Mouse (Mus musculus): ENCODE results near the gene Akr7a5. TPM values are rescaled to one million over a fixed set of nuclear protein-coding genes. Genes with fewer than 3 reads are reported as not detected.
A peak's percentile ranks its signal among the peaks of the same experiment; 100 is the strongest.

Gene Akr7a5
- total RNA-seq, 2 experiments from 2014 or later = not detected

DNA sequence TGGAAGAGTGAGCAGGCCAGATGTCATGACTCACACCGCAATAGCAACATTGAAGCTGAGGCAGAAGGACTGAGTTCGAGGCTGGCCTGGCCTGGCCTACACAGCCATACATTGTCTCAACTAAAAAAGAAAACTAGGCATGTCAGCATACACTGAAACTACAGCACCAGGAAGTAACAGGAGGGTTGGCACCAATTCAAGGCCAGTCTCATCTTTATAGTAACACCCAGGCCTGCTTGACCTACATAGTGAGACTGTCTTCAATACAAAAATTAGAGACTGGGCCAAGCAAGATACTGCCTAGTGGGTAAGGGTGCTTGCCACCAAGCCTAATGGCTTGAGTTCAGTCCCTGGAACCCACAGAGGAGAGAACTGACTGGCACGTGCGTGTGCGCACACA lies 18.5 kb upstream of the Akr7a5 start:
- ATAC-seq (replicated peaks; ENCODE audit: low FRiP score, poor library complexity, severe bottlenecking) = no peak

DNA sequence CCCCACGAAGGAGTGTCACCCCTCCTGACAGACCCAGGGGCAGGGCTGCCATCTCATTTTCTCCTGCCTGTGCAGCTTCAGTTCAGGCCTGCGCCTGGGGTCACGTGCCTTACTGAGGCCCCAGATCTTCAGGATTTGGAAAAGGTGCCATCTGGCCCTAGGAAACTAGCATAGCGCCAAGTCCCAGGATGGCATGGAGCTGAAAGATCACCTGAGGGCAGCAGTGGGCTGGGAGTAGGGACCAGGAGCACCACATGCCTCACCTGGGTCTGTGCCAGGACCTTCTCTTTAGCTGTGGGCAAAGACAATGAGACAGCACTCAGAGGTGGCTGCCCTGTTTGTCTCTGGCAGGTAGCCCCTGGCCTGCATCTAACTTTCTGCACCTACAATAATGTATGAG lies 13.0 kb upstream of the Akr7a5 start:
- no peak for ATAC-seq (replicated peaks; ENCODE audit: low FRiP score, poor library complexity, severe bottlenecking)

DNA sequence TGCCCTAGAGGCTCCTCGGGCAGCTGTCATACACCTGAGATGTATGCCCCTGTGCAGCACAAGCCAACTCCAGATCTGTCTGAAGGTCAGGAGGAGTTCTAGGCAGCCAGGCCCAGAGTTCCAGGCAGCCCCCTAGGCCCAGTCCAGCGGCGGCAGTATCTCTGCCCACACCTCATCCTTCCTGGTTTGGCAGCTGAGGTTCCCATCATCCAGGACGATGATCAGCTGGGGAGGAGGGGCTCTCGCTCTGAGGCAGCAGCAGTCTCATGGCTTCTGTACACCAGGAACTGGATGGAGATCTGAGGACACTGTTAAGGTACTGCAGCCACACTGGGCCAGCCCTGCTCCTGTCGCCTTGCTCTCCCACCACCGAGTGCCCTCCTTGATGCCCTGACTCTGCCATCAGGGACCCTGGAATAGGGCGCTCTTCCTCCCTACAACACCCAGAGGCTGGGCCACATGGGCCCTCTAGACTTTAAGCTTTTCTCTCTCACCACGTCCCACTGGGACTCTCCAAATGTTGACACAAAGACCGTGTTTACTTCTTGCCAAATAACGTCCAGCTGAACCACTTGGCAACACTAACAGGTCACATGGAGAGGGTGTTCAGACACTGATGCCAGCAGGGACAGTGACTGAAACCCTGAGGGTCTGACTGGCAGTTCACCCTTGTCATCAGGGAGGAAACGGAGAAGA lies 11.7 kb upstream of the Akr7a5 start:
- no peak for ATAC-seq (replicated peaks; ENCODE audit: low FRiP score, poor library complexity, severe bottlenecking)

DNA sequence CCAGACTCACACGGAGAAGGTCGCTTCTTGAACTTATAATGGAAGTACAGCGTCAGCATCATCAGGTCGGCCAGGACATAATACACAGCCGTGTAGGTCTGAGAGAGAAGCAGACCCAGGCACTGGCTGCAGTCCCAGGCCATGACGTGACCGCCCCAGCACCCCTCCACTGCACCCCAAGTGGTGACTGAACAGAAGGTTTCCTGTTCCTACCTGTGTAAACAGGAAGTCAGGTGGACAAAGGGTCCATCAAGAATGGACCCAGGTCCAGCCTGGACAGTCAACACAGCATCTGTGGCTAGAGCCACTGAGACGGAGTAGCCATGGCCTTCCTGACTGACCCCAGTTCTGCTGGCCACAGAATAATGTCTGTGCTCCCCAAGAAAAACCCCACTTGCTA lies 8.8 kb upstream of the Akr7a5 start:
- no peak for ATAC-seq (replicated peaks; ENCODE audit: low FRiP score, poor library complexity, severe bottlenecking)

DNA sequence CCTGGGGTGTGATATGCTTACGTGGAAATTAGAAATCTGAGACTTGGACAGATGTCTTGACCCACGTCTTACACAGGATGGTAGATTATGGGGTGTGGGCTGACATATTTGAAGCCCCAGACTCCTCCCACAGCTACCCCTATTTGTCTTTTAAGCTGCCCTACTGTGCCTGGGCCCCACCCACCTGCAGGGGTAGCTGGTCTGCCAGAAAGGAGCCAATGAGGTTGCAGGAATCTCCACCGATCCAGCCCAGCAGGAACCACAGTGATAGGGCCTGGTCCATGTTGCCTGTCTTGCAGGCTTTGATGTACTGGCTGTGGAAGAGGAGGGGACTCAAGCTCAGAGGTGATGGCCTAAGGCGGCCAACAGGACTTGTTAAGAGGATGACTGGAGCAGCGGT lies 8.3 kb upstream of the Akr7a5 start:
- ATAC-seq (replicated peaks; ENCODE audit: low FRiP score, poor library complexity, severe bottlenecking) = no peak

DNA sequence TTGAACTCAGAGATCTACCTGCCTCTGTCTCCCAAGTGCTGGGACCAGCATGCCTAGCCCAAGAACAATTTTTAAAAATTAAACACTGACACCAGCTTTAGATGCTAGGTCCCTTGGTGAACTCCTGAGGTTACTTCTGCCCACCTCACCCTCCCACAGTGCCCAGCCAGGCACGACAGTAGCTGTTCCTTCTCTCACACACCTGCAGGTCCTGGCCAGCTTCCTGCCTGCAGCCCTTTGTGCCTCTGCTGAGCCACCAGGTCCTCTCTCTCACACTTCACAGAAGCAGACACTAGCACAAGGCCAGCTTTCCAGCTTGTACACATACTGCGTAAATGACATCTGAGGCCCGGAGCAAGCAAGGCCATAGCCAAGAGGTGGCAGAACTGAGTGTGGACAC lies 5.0 kb upstream of the Akr7a5 start:
- no peak for ATAC-seq (replicated peaks; ENCODE audit: low FRiP score, poor library complexity, severe bottlenecking)

DNA sequence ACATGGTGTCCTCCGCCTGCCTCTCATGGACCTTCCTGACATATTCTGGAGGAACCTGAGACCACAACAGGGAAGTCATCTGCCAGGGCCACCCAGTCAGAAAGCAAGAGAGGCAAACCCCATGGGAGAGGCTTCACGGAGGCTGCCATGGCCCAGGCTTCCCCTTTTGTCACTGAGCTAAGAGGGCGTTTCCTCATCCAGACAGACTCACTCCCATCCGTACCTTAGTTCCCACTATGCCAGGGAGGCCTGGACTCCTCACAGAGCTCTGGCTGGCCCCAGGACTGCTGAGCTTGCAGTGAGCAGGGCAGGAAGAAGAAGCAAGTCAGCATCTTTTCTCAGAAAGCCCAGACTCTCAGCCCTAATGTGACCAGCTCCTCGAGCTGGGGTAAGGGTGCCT lies 2.6 kb upstream of the Akr7a5 start:
- no peak for ATAC-seq (replicated peaks; ENCODE audit: low FRiP score, poor library complexity, severe bottlenecking)

DNA sequence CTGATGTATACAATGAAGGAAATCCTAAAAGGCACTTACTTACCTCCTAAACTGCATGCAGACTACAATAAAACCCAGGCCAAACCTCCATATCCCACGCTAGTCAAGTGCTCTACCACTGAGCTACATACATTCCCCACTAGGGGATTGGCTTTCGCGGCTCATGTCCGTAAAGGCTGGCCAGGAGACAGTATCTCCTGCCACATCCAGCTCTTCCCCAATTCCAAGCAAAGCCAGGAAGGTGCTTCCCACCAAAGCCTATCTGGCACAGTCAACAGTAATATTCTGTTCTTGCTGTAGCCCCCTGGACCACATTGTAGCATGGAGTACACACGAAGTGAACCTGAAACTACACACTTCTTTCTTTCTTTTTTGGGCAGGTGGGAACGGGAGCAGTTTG lies 893 bp upstream of the Akr7a5 start:
- ATAC-seq (replicated peaks; ENCODE audit: low FRiP score, poor library complexity, severe bottlenecking) = no peak

DNA sequence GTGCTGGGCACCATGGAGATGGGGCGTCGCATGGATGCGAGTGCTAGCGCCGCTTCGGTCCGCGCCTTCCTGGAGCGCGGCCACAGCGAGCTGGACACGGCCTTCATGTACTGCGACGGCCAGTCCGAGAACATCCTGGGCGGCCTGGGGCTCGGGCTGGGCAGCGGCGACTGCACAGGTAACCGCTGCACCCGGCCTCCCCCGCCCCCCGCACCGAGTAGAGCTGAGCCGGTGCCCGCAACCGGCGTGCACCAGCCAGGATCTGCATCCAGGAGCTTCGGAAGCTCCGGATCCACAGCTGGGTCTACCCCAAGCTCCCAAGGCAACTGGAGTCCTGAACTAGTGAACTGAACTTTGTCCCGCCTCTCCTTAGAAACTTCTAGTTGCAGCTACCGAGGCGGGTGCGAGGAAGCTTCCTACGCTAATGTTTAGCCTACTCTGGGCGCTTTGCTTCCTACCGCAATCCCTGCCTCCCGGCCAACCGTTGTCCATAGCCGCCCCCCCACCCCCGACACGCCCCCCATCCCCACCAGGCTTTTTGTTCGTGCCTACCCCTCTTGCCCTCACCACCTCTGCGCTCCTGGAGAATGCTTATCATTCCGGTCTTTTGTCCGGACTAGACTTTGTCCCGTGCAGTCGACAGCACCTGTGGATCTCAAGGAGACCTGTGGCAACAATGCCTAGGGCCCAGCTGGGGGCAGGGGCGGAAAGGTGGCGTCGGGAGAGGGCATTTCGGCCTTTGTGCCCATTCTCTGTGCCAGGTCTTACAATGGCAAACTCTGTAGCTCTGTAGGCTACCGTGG lies 556 bp downstream of the Akr7a5 start:
- no peak for ATAC-seq (replicated peaks; ENCODE audit: low FRiP score, poor library complexity, severe bottlenecking)

DNA sequence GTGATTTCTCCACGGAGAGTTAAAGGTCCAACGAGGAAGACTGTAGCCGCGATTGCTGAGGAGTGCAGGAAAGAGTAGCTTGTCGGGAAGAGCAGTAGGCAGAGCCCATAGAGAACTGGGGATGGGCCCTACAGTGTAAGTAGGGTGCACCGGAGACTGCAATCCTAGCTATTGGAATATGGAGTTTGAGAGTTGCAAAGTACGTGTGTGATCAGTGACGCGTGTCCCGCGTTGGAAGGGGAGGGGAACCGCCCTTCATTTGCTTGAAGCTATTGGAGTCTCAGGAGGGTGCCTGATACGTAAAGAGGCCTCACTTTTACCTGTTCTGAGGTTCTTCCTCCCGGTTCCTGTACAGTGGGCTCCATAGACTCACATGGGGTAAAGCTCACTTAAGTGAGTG lies 1.2 kb downstream of the Akr7a5 start:
- no peak for ATAC-seq (replicated peaks; ENCODE audit: low FRiP score, poor library complexity, severe bottlenecking)

DNA sequence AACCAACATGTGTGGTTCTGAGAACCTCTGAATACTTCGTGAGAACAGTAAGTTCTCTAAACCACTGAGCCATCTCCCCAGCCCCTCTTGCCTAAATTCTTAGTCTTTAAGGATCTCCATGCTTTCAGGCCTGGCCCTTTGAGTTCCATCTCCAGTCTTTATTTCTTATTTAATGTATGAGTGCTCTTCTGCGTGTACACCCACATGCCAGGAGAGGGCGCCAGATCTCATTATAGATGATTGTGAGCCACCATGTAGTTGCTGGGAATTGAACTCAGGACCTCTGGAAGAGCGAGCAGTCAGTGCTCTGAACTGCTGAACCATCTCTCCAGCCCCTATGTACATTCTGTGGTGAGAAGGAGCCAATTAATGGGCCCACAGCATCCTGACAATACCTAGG lies 2.1 kb downstream of the Akr7a5 start:
- ATAC-seq (replicated peaks; ENCODE audit: low FRiP score, poor library complexity, severe bottlenecking) = no peak

DNA sequence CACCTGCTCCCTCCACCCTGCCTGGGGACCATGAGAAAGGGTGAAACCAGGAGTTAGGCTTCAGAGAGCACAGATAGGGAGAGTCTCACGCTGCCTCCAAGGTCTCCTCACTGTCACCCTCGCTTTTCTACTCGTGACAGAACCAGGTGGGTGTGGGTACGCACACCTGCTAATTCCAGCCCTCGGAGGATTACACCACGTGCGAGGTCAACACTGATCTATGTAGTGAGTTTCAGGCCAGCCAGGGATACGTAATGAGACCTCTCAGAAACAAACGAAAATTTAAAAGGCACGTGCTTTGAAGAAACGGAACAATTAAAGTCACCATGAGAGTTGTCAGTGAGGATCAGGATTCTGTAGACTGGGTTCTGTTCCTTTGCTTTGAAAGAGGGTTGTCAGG lies 7.9 kb downstream of the Akr7a5 start:
- ATAC-seq (replicated peaks; ENCODE audit: low FRiP score, poor library complexity, severe bottlenecking) = no peak

DNA sequence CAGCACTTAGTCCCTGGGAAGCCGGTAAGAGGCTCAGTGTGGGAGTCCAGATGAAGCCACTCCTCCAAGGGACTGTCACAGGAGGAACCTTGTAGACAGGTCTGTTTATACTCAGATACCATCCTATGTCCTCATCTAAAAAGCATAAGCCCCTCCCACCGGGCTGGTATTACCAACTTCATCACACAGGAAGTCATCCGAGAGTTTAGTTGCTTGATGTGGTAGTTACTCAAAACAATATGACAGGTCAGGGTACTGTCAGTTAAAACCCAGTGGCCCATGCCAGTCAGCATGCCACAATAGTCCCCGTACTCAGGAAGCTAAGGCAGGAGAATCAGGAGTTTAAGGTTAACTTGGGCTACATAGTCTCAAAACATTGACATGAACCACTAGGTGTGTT lies 9.2 kb downstream of the Akr7a5 start:
- no peak for ATAC-seq (replicated peaks; ENCODE audit: low FRiP score, poor library complexity, severe bottlenecking)

DNA sequence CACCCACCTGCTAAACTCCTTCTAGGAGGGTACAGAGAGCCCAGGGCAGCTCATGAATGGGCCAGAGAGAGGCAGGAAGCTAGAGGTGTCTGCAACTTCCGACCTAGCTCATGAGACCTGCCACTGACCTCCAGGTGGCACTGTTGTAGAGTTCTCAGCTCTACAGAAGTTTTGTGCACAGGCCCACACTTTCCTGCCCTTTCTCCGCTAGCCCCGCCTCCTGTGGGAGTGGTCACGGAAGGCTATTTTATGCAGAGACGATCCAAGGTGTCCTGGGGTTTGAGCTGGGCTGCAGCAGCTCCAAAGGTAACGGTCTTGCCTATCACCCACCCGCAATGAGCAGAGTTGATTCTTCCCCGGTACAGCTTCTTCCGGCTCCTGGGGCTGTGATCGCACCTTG lies 20.1 kb downstream of the Akr7a5 start:
- peak; percentile 94 for ATAC-seq (replicated peaks; ENCODE audit: low FRiP score, poor library complexity, severe bottlenecking)

DNA sequence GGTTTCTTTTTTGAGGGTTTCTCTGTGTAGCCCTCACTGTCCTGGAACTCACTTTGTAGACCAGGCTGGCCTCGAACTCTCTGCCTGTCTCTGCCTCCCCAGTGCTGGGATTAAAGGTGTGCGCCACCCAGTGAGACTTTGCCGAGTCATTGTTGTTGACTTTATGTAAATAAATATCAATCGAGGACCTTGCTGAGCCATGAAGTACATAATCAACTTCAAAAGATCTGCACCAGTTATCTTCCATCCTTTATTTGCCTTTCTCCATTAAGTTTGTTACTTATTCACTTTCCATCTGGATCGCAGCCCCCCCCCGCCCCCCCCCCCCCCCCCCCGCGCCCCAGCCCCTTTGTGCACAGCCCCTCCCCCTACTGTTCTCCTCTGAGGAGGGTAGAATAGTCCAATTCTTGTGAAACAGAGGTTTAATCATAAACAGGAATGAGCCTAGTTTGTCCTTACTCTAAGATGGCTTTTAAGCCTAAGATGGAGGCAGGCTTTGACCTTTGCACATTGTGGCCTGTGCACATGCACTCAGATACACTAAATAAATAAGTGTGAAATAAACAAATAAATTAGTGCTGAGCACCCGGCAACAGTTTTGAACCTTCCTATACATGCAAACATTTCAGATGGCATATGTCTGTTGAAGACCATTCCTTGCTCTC lies 24.2 kb downstream of the Akr7a5 start:
- no peak for ATAC-seq (replicated peaks; ENCODE audit: low FRiP score, poor library complexity, severe bottlenecking)

DNA sequence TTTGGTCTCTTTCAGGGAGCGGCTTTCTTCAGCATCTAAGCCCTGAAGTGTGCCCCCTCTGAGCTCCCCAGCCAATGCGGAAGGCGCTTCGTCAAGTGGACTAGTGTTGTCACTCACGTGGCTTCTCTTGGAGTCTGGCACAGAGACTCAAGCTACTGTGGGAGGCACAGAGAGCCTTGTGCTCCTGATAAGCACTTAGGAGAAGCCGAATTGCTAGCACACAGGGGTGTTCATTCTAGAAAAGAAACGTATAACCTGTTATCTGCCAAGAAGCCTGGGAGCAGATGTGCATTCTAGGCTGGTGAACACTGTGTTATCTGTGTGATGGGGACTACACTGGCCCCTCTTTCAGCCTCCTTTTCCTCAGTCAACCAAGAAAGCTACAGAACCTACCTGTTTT lies 25.0 kb downstream of the Akr7a5 start:
- ATAC-seq (replicated peaks; ENCODE audit: low FRiP score, poor library complexity, severe bottlenecking) = peak; percentile 60

DNA sequence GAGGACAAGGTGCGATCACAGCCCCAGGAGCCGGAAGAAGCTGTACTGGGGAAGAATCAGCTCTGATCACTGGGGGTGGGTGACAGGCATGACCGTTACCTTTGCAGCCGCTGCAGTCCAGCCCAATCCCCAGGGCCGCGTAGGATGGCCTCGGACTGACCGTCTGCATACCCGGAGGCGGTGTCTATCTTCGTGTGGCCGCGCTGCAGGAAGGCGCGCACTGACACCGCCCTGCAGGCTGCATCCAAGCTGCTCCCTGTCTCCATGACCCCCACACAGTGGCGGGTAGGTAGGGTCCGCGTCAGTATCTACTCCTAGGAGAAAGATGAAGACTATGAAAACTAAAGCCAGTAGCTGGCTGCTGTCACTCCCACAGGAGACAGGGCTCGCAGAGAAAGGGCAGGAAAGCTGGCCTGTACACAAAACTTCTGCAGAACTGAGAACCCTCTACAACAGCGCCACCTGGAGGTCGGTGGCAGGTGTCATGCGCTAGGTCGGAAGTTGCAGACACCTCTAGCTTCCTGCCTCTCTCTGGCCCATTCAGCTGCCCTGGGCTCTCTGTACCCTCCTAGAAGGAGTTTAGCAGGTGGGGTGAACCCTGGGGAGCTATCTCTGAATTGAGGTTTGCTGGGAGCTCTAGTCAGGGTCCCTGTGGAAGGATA lies 26.4 kb downstream of the Akr7a5 start:
- peak; percentile 81 for ATAC-seq (replicated peaks; ENCODE audit: low FRiP score, poor library complexity, severe bottlenecking)

DNA sequence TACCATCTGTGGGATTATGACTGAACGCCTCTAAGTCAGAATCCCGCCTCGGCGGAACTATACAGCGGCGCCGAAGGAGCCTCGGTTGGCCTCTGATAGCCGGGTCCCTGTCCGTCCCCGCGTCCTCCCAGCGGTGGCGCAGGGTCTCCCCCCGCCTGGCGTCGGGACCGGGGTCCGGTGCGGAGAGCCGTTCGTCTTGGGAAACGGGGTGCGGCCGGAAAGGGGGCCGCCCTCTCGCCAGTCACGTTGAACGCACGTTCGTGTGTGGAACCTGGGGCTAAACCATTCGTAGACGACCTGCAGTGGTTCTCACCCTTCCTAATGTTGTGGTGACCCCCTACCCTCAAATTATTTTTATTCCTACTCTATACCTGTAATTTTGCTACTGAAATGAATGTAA lies 27.6 kb downstream of the Akr7a5 start:
- no peak for ATAC-seq (replicated peaks; ENCODE audit: low FRiP score, poor library complexity, severe bottlenecking)

DNA sequence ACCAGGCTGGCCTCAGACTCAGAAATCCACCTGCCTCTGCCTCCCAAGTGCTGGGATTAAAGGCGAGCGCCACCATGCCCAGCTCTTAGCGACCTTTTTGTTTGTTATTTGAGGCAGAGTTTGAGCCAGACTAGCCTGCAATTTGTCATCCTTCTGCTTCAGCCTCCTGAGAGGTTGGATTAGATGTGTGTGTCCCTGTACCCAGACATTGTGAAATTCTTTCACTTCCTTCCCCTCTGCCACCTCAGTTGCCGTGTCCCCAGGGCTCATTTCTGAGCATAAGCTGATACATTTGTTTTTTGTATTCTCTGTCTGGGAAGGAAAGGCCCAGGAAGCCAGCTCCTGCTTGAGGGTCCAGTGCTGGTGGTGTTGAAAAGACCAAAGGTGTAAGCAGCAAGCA lies 30.3 kb downstream of the Akr7a5 start:
- no peak for ATAC-seq (replicated peaks; ENCODE audit: low FRiP score, poor library complexity, severe bottlenecking)

DNA sequence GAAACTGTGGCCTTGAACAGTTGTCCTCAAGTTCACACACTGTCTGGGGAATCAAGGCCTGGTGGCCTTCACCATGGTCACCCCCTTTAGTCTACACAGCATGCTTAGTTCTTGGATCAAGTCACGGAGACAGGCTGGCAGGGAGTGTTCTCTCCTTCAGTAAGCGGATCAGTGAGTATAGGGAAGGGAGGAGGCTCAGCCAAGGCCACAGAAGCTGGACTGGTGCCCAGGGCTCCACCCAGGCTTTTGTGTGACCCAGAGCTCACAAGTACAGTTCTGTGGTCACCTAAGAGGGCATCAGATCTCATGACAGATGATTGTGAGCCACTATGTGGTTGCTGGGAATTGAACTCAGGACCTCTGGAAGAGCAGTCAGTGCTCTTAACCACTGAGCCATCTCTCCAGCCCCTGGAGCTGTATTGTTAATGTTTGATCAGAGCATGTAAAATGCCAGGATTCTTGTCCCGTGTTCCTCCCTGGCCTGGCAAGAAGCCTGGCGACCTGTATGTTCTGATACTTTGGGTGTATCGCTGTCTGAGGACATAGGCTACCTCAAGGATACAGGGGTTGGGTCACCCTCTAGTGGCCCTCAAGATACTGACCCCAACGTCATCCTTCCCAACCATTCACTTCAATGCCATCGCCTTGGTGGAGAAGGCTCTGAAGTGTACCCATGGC lies 31.2 kb downstream of the Akr7a5 start:
- ATAC-seq (replicated peaks; ENCODE audit: low FRiP score, poor library complexity, severe bottlenecking) = peak; percentile 39
